Mouse (Mus musculus) hindbrain, postnatal 0 days (tissue): ENCODE data around the gene Prss40. TPM values are rescaled to one million over a fixed set of nuclear protein-coding genes. Genes with fewer than 3 reads are reported as not detected.

Experiments
- ATAC-seq: fragments of 200-750 bp; cut with Nextera tagmentation; 2 replicates; pipeline ENCODE4 v1.8.0; 2017; ENCODE audit warnings: mild to moderate bottlenecking, moderate TSS enrichment, moderate library complexity
- DNase-seq: peaks from one replicate; pipeline ENCODE4 v3.0.0-alpha.2; 2015; ENCODE audit warnings: low spot score
- H3K27ac ChIP-seq: fragments of 300-500 bp; sonication (generic); 2 replicates; pipeline ENCODE4 v1.5.1; 2014; ENCODE audit warnings: mild to moderate bottlenecking
- H3K27me3 ChIP-seq: fragments of 300-500 bp; sonication (generic); 2 replicates; pipeline ENCODE4 v1.6.1; 2014; ENCODE audit warnings: low read length, mixed read lengths; ENCODE audit not compliant: insufficient read depth
- H3K36me3 ChIP-seq: fragments of 300-500 bp; sonication (generic); 2 replicates; pipeline ENCODE4 v1.6.1; 2014; ENCODE audit warnings: low read length, mixed read lengths; ENCODE audit not compliant: insufficient read depth
- H3K4me1 ChIP-seq: fragments of 300-500 bp; sonication (generic); 2 replicates; pipeline ENCODE4 v1.6.1; 2014; ENCODE audit warnings: antibody characterized with exemption, low read length, mixed read lengths; ENCODE audit not compliant: insufficient read depth
- H3K4me2 ChIP-seq: fragments of 300-500 bp; sonication (generic); 2 replicates; pipeline ENCODE4 v1.6.1; 2014; ENCODE audit warnings: low read depth, mild to moderate bottlenecking, low read length, moderate library complexity, mixed read lengths
- H3K4me3 ChIP-seq: fragments of 300-500 bp; sonication (generic); 2 replicates; pipeline ENCODE4 v1.5.1; 2014; ENCODE audit warnings: low read length
- H3K9ac ChIP-seq: fragments of 300-500 bp; sonication (generic); replicated peaks from 2 replicates; pipeline ENCODE4 v1.6.1; 2014; ENCODE audit warnings: mild to moderate bottlenecking, low read length, moderate library complexity, mixed read lengths
- H3K9me3 ChIP-seq: fragments of 300-500 bp; sonication (generic); 2 replicates; pipeline ENCODE4 v1.6.1; 2016; ENCODE audit warnings: low read length, mixed read lengths
- CTCF ChIP-seq: IDR thresholded peaks from 2 replicates; pipeline ENCODE4 v1.5.1; 2016; ENCODE audit warnings: antibody characterized with exemption, control low read depth, low read depth
- WGBS: fragments of 180-500 bp; shearing (Covaris S2); extraction: QIAGEN DNeasy Blood & Tissue Kit; methylation state at CpG from one replicate; pipeline ENCODE4 v1.1.7; 2014; 5-methylcytosine and 5-hydroxymethylcytosine counted together
- polyA plus RNA-seq: library from polyadenylated mRNA; unstranded; fragments of >200 nt; fragmentation: Nextera tagmentation; extraction: Ambion mirVana; gene quantifications from 2 replicates; pipeline ENCODE4 v1.2.1, GENCODE M21; 2015
- total RNA-seq: library from RNA; depleted of rRNA; stranded (reverse); fragments of >200 nt; gene quantifications from 2 replicates; pipeline ENCODE4 v1.2.3, GENCODE M21; 2014

Prss40 gene
- total and polyA plus RNA-seq, 2 experiments from 2014 or later = 0.09 TPM; not detected in 1

- Histone ChIP-seq H3K27ac (no peak overlapping the region), H3K27me3 (no peaks in the 10 kb centered on the region), H3K4me2 (no peak overlapping the region), H3K36me3 (no peaks in the 10 kb centered on the region), H3K4me3 (no peak overlapping the region), H3K4me1 (no peaks in the 10 kb centered on the region), H3K9me3 (no peaks in the 10 kb centered on the region), H3K9ac (no peak overlapping the region)
- 95% methylated on average over 2 of the region's 2 CpGs for WGBS
- ATAC-seq (no peak), DNase-seq (no peak)
- TF ChIP-seq CTCF = no peak
Measured at GRCm38 (mm10) chr1:34569876-34570275, 9.1 kb upstream of the Prss40 start.

DNA sequence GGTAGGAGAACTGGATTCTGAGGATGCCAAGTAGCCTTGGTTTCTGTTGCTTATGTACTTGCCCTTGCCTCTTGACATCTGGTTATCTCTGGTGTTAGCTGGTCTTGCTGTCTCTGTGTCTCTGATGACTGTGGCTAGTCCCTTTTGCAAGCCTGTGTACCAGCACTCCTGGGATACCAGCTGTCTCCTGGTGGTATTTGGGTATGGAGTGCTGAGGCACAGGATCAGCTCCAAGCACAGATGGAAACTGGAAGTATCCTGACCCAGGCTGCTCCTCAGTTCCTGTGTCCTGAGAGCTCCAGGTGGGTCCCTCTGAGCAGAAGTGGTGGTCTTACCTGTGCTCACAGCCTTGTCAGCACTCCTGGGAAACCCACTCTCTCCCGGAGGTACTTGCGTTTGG is 7.4 kb upstream of the Prss40 start:
- DNase-seq = no peak
- no peak overlapping the region for H3K27ac ChIP-seq
- no peak overlapping the region for H3K4me2 ChIP-seq
- H3K4me1 ChIP-seq = no peaks in the 10 kb centered on the region
- WGBS = 97% methylated on average over 2 of the region's 2 CpGs
- H3K27me3 ChIP-seq = no peaks in the 10 kb centered on the region
- H3K9ac ChIP-seq = no peak overlapping the region
- TF ChIP-seq CTCF = no peak
- H3K36me3 ChIP-seq = no peaks in the 10 kb centered on the region
- H3K9me3 ChIP-seq = no peaks in the 10 kb centered on the region
- ATAC-seq = no peak
- H3K4me3 ChIP-seq = no peak overlapping the region

GRCm38 (mm10) chr1:34564383-34565045 is 3.8 kb upstream of the Prss40 start:
- no peak overlapping the region for H3K27ac ChIP-seq
- no peak overlapping the region for H3K9ac ChIP-seq
- no peaks in the 10 kb centered on the region for H3K27me3 ChIP-seq
- no peak overlapping the region for H3K4me3 ChIP-seq
- 87% methylated on average over 8 of the region's 8 CpGs for WGBS
- ATAC-seq (no peak), DNase-seq (no peak)
- no peak overlapping the region for H3K4me2 ChIP-seq
- no peaks in the 10 kb centered on the region for H3K9me3 ChIP-seq
- no peaks in the 10 kb centered on the region for H3K36me3 ChIP-seq
- TF ChIP-seq CTCF = no peak
- H3K4me1 ChIP-seq = no peaks in the 10 kb centered on the region

DNA sequence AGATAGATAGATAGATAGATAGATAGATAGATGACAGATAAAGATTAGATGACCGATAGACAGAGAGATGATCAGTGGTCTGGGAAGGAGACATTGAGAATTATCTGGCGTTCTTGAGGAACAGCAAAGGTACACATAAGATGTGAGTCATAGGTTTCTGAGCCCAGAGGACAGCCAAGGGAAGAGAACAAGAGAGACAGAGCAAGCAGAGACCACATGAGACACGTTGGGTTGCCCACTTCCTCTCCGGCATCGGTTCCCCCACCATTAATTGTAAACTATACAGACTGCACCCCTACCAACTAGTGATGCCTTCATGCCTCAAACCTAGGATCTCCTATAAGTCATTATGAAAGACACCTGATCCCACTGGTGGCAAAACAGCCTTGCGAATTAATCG is 6.5 kb downstream of the Prss40 start:
- no peak overlapping the region for H3K9ac ChIP-seq
- no peak overlapping the region for H3K4me3 ChIP-seq
- no peaks in the 10 kb centered on the region for H3K4me1 ChIP-seq
- no peak for DNase-seq
- no peak overlapping the region for H3K4me2 ChIP-seq
- WGBS = 87% methylated on average over 7 of the region's 7 CpGs
- no peaks in the 10 kb centered on the region for H3K36me3 ChIP-seq
- H3K27me3 ChIP-seq = no peaks in the 10 kb centered on the region
- no peak for TF ChIP-seq CTCF
- ATAC-seq = no peak
- no peaks in the 10 kb centered on the region for H3K9me3 ChIP-seq
- H3K27ac ChIP-seq = no peak overlapping the region

DNA sequence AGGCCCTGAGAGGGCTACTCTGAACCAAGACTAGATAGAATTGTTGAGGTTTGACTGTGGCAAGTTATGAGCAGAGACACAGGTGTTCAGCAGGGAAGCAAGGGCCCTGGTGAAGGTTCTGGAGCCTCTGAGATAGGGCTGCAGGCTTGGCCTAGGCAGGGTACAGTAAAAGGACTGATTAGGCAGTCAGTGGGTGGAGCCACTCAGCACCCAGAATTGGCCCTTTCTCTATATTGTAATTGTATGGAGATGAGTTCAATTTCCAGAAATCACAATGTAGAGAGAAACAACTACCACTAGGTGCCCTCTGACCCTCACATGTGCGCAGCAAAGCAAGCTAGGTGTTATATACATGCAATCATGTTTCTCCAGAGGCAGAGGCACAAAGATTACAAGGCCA is 7.1 kb downstream of the Prss40 start:
- Histone ChIP-seq H3K4me1 (no peaks in the 10 kb centered on the region), H3K4me3 (no peak overlapping the region), H3K9ac (no peak overlapping the region), H3K27ac (no peak overlapping the region), H3K36me3 (no peaks in the 10 kb centered on the region), H3K4me2 (no peak overlapping the region), H3K9me3 (no peaks in the 10 kb centered on the region), H3K27me3 (no peaks in the 10 kb centered on the region)
- WGBS = 84% methylated on average over 1 of the region's 1 CpGs
- ATAC-seq (no peak), DNase-seq (no peak)
- TF ChIP-seq CTCF = no peak

- 85% methylated on average over 1 of the region's 1 CpGs for WGBS
- H3K4me3 ChIP-seq = no peak overlapping the region
- no peak for DNase-seq
- H3K4me2 ChIP-seq = no peak overlapping the region
- H3K27ac ChIP-seq = no peak overlapping the region
- no peaks in the 10 kb centered on the region for H3K27me3 ChIP-seq
- no peak overlapping the region for H3K9ac ChIP-seq
- no peak for ATAC-seq
- no peaks in the 10 kb centered on the region for H3K4me1 ChIP-seq
- H3K9me3 ChIP-seq = no peaks in the 10 kb centered on the region
- no peaks in the 10 kb centered on the region for H3K36me3 ChIP-seq
- no peak for TF ChIP-seq CTCF
Measured at GRCm38 (mm10) chr1:34547074-34547473, 13.7 kb downstream of the Prss40 start.

GRCm38 (mm10) chr1:34536767-34537485 is 23.8 kb downstream of the Prss40 start:
- peak overlapping the region; percentile 38; the same call in 1 of the 2 replicates for H3K9ac ChIP-seq
- DNase-seq = peak; percentile 8

More at GRCm38 (mm10) chr1:34536767-34537485, 23.8 kb downstream of the Prss40 start:
- peak; percentile 65; the same call in 1 of the 2 replicates for ATAC-seq
- H3K4me2 ChIP-seq = peak overlapping the region; percentile 58
- peaks cover 10% of the 10 kb centered on the region for H3K4me1 ChIP-seq
- no peaks in the 10 kb centered on the region for H3K36me3 ChIP-seq
- peak overlapping the region; percentile 29 for H3K4me3 ChIP-seq
- WGBS = 3% methylated on average over 16 of the region's 16 CpGs
- no peaks in the 10 kb centered on the region for H3K9me3 ChIP-seq
- H3K27me3 ChIP-seq = peaks cover 5% of the 10 kb centered on the region; the same call in 1 of the 2 replicates
- no peak overlapping the region for H3K27ac ChIP-seq
- TF ChIP-seq CTCF = no peak
